Mouse (Mus musculus) mouse trophoblast stem cell (cell line): ENCODE results near the gene Nlrc3.
"Not testable (repeated sequence)": the region's sequence is repeated elsewhere in the genome, so short reads cannot be mapped to it uniquely, and the experiment has no call there.

Experiments
- in situ Hi-C, 2 experiments: fragments of 300-500 bp; cut with MseI, MboI; formaldehyde crosslinking; loops; 2 replicates in 1 of 2; 3 replicates in 1 of 2; pipeline ENCODE4 v1.15.1; 2025

Nlrc3 gene

GRCm38 (mm10) chr16:3976251-3976671, at the start of gene Nlrc3:
Gene Nlrc3, minus strand, starts transcription at chr16:3976632.
- in situ Hi-C loops = no loop called here

DNA sequence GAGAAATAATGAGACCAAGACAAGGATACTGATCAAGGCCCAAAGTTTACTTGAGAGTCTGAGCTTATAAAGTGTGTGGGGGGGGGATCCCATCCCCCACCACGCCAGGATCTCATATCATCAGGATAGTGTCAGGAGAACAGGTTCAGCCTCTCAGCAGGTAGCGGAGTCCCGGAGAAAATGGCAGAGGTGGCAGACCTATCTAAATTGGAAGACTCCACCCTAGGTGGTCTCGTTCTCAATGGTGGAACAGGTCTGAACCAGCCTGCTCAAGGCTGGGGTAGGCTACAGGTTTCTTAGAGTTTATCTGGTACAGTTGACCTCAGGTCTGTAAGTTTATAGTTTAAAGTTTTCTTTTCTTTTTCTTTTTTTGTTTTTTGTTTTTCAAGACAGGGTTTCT, 46.3 kb upstream of the Nlrc3 start:
- in situ Hi-C loops = no loop called here

DNA sequence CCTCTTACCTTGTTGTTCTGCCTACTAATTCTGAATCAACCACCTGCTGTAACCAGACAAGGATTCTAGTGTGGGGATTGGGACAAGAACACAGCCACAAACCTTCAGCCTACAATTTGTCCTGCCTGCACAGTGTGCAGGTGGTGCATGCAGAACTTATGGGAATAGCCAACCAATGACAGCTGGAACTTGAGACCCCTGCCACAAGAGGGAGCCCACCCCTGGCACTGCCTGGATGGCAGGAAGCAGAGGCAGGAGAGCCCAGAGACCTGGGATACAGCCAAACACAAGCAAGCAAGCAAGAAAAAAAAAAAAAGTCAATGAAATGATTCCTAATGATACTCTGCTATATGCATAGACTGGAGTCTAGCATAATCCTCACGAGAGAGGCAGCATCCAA, 44.8 kb upstream of the Nlrc3 start:
- in situ Hi-C loops = no loop called here

DNA sequence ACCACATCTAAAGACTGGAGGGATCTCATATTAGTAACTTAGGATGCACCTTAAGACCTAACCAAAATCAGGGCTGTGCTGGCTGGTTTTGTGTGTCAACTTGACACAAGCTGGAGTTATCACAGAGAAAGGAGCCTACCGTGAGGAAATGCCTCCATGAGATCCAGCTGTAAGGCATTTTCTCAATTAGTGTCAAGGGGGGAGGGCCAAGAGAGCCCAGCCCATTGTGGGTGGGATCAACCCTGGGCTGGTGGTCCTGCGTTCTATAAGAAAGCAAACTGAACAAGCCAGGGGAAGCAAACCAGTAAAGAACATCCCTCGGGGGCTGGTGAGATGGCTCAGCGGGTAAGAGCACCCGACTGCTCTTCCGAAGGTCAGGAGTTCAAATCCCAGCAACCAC, 41.0 kb upstream of the Nlrc3 start:
- in situ Hi-C loops = not testable (repeated sequence)

- in situ Hi-C loops = not testable (repeated sequence)
Observed at GRCm38 (mm10) chr16:4016786-4017185, 40.4 kb upstream of the Nlrc3 start.

GRCm38 (mm10) chr16:4014040-4014668, 37.7 kb upstream of the Nlrc3 start:
- in situ Hi-C loops = no loop called here

- in situ Hi-C loops = no loop called here
Observed at GRCm38 (mm10) chr16:4012882-4013570, 36.6 kb upstream of the Nlrc3 start.

GRCm38 (mm10) chr16:4003489-4004398, 27.3 kb upstream of the Nlrc3 start, which contains the start of gene Slx4:
Gene Slx4, minus strand, starts transcription at chr16:4003770.
- in situ Hi-C loops = no loop called here

DNA sequence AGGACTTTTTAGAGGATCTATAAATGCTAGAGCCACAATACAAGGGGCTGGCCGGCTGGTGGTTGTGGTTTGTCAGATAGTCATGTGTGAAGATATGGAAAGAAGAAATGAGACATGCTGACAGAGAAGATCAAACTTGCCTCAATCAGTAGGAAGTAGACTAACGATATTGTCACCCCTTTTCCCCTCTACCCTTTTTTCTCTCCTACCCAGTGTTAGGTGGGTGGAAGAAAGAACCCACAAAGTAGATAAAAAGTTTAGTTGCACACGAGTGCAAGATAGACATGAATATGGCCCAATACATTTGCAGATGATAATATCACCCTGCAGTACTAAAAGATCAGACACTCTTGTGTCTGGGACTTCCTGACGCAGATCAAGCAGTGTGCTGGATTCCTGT, 12.0 kb upstream of the Nlrc3 start:
- in situ Hi-C loops = no loop called here

DNA sequence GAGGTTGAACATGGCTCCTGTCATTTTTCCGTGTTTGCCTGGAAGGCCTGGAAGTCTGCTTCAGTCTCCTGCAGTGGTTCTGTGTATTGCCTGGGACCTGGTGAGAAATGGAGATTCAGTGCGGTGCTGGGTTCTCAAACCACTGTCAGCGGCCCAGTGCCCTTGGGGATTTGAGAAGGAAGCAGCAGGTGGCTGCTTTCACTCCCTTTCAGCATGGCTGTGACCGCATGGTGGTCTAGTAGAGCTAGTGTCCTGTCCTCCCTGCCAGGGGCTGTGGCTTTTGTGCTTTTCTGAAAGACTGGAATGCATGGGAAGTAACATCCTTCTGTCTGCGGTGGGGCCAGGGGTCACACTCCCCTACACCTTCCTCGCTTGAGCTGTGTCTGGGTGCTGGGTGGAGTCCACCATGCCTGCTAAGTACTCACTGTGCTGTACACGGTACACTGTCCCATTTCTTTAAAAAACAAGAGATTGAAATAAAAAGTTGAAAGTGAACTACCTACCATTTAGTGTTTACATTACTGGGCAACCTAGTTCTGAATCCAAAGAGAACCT, 6.8 kb upstream of the Nlrc3 start:
- in situ Hi-C loops = no loop called here

GRCm38 (mm10) chr16:3982173-3982572, 5.7 kb upstream of the Nlrc3 start:
- in situ Hi-C loops = no loop called here

GRCm38 (mm10) chr16:3976712-3977111, 280 bp upstream of the Nlrc3 start:
- in situ Hi-C loops = no loop called here

DNA sequence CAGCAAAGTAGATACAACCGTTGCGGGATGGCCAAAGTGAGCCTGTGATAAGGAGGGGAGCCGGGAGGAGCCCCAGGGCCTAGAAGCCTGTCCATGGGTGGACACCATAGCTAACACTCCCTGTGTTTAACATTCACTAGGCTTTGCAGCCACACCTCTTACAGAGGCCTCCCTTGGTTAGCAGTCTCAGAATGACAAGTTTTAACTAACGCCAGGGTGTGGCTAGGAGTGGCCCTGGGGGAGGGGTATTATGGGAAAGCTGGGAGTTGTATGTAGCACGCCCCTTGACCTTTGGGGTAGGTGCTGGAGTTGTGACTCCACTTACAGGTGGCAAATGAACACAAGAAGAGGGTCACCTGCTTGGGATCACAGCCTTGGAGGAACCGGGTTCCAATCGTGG, 774 bp downstream of the Nlrc3 start:
- in situ Hi-C loops = no loop called here

DNA sequence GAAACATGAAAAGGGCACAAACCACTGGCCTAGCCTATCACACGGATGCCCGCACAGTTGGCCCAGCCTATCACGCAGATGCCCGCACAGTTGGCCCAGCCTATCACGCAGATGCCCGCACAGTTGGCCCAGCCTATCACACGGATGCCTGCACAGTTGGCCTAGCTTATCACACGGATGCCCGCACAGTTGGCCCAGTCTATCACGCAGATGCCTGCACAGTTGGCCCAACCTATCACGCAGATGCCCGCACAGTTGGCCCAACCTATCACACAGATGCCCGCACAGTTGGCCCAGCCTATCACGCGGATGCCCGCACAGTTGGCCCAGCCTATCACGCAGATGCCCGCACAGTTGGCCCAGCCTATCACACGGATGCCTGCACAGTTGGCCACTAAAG, 2.0 kb downstream of the Nlrc3 start:
- in situ Hi-C loops = not testable (repeated sequence)

DNA sequence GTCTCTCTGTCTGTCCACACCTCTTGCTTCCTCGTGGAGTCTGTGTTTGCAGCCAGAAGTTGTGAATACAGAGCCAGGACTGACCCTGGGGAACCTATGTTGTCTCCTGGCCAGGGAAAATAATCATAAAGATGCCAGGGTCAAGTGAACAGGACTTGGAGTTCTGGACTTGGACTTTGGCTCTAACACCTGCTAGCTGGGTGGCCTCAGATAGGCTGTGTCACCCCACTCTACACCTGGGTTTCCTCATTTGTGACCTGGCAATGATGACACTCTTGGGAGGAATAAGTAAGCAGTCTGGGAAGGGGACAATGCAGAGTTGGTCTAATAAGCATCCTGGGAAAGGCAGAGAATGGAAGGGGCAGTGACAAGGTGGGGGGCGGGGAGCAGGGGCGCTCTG, 10.9 kb downstream of the Nlrc3 start:
- in situ Hi-C loops = no loop called here

- in situ Hi-C loops = no loop called here
Observed at GRCm38 (mm10) chr16:3964990-3965389, 11.4 kb downstream of the Nlrc3 start.

DNA sequence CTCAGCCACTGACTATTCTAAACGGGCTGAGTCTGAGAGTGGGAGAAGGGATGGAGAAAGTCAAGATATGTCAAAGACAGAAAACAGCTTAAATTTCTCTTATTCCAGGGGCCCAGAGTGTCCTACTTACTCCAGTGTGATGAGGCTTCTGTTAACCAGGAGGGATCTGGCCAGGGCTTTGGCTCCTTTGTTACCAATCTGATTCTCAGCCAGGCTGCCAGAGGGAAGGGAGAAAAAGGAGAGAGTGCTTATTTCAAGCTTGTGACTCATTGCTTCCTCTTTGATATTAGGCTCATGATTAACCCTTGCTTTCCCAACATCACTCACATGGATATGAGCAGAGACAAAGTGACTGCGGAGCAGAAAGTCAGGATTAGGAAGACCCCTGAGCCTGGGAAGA, 17.2 kb downstream of the Nlrc3 start:
- in situ Hi-C loops = no loop called here

DNA sequence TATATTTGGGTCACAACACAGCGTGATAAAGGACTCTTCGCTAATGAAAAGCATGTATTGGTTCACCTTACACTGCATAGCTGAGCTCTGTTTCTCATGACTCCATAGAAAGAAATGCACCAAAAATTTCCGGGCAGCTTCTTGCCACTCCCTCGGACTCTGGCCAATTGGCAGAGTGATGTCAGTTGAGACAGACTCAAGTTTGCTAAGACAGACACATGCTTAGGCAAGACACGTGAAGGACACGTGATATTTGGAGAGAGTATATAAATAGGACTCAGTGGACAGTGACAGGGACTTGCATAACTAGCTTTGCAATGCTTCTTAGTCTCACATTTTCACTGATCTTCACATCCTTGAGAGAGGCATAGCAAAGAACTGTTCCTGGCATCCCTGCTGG, 20.1 kb downstream of the Nlrc3 start:
- in situ Hi-C loops = no loop called here

DNA sequence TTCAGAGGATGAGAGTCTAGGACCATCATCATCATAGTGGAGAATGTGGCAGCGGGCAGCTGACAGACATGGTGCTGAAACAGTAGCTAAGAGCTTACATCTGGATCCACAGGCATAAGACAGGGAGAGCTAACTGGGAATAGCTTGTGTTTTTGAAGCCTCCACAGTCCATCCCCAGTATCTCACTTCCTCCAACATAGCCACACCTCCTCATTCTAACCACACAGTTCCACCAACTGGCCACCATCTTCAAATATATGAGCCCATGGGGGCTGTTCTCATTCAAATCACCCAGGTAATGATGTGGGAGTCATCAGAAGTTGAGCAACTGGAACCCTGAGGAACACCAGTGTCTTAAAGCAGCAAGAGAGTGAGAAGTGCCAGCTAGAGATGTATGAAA, 25.3 kb downstream of the Nlrc3 start:
- in situ Hi-C loops = no loop called here

DNA sequence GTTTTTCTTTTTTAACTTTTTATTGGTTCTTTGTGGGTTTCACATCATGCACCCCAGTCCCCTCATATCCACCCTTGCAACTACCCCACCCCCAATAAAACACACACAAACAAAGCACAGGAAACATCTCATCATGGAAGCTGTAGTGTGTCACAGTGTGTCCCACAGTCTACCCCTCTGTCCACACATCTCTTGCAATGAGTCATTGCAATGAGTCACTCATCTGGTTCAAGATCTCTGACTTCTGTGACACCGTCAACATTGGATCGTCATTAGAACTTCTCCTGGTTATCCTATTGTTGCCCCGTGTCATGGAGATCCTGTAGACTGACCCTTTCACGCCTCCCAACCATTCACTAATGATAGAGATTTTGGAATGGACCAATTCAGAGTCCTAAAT, 41.7 kb downstream of the Nlrc3 start:
- in situ Hi-C loops = no loop called here

- in situ Hi-C loops = no loop called here
Observed at GRCm38 (mm10) chr16:3934091-3934490, 42.3 kb downstream of the Nlrc3 start.

DNA sequence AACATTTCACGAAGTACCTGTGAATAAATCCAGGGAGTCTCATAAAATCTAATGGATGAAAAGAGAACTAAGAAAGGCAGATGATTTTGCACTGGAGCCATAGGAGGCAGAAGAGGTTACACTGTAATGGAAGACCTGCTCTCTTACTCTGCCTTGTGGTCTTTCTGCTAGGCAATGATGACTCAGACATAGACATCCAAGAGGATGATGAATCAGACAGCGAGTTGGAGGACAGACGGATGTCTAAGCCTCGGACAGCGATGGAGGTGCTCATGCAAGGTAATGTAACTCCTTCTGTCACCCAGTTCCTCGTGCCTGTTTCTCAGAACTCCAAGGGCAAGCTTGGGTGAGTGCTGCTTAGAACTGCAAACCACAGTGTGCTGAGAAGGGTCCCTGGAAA, 42.9 kb downstream of the Nlrc3 start:
- in situ Hi-C loops = no loop called here
